Mouse (Mus musculus) lung, adult 2 months (tissue): ENCODE results near the gene Lamp5. TPM values are rescaled to one million over a fixed set of nuclear protein-coding genes. Genes with fewer than 3 reads are reported as not detected.

Experiments
- DNase-seq: peaks from one replicate; pipeline ENCODE4 v3.0.0; 2022
- H3K4me1 ChIP-seq: fragments of 200-500 bp; 2 replicates; pipeline ENCODE4 v1.6.1; 2011; ENCODE audit warnings: low read length; ENCODE audit not compliant: control insufficient read depth, insufficient read depth
- H3K4me3 ChIP-seq: fragments of 200-500 bp; replicated peaks from 2 replicates; pipeline ENCODE3; 2011; ENCODE audit warnings: low read depth, mild to moderate bottlenecking, control low read depth, low read length; ENCODE audit errors: extremely low read depth
- CTCF ChIP-seq: fragments of 200-500 bp; IDR thresholded peaks from 2 replicates; pipeline ENCODE4 v1.5.1; 2011; ENCODE audit warnings: mild to moderate bottlenecking, low read length, control low read depth; ENCODE audit not compliant: insufficient read depth
- POLR2A ChIP-seq: fragments of 200-500 bp; IDR thresholded peaks from 2 replicates; pipeline ENCODE4 v1.6.1; 2011; ENCODE audit warnings: low read depth, mild to moderate bottlenecking, control low read depth, low read length, borderline replicate concordance; ENCODE audit errors: extremely low read depth
- WGBS: fragments of 180-500 bp; shearing (Covaris S2); methylation state at CpG from one replicate; pipeline ENCODE4 v1.1.7; 2018; 5-methylcytosine and 5-hydroxymethylcytosine counted together
- polyA plus RNA-seq: library from polyadenylated mRNA; depleted of rRNA; stranded (reverse); fragments of >200 nt; gene quantifications from 2 replicates; pipeline ENCODE4 v1.2.3, GENCODE M21; 2012

Gene Lamp5
- polyA plus RNA-seq, 1 experiment: not detected

DNA sequence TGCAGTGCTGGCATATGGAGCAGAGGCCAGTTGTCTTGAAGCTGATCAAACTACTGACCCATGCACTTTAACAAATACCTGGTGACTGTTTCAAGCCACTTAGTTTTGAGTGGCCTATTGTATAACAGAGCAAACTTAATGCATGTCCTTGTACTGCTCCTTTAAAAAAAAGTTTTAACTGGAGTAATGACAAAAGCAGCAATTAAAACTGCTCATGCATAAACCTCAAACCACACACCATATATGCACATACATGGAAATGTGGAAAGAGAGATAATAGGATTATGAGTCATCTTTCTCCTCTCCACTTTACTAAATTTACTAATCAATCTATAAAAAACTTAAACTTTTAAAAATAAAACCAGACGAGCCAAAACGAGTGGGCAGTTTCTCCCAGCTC lies 43.9 kb downstream of the Lamp5 start:
- DNase-seq: no peak
- 54% methylated on average over 2 of the region's 2 CpGs for WGBS

DNA sequence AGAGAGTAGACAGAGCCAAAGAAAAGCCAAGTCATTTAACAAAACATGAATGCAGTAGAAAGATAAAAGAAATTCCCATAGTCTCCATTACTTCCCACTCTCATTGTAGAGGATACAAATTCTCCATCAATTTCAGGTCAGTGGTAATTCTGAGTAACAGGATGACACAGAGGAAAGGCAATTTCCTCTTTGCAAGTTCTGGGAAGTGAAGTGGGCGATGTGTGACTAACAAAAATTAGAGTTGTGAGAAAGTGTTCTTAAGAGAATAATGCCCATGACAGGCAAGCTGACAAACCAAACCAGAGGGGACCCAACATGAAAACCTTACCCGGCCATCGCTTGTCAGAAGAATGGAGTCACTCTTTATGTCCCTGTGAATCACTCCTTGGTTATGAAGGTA lies 45.1 kb downstream of the Lamp5 start:
- no peak for TF ChIP-seq CTCF
- no peak for TF ChIP-seq POLR2A
- Histone ChIP-seq H3K4me3 (no peak overlapping the region), H3K4me1 (no peaks in the 10 kb centered on the region)
- DNase-seq: no peak
- WGBS: 75% methylated on average over 3 of the region's 3 CpGs

More for the DNA sequence above, 43.9 kb downstream of the Lamp5 start:
- TF ChIP-seq POLR2A (no peak), CTCF (no peak)
- H3K4me3 ChIP-seq: no peak overlapping the region
- no peaks in the 10 kb centered on the region for H3K4me1 ChIP-seq

DNA sequence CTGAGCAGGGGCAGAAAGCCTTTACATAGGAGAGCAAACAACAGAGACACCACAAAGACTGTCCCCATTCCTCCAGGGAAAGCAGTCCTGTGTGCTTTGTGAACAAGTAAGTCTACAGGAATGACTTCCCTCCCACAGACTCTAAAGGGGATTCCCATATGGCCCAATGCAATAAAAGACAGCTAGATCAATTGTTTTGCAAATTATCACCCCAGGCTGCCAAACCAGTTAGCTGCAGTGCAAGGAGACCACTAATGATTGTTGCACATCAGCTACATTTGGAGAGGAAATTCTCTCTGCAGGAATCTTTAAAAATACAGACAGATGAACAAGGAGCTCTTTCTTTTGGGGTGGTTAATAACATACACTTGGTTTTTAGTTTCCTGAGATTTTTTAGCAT lies 55.6 kb downstream of the Lamp5 start:
- TF ChIP-seq POLR2A (no peak), CTCF (no peak)
- Histone ChIP-seq H3K4me3 (no peak overlapping the region), H3K4me1 (no peaks in the 10 kb centered on the region)
- DNase-seq: no peak

DNA sequence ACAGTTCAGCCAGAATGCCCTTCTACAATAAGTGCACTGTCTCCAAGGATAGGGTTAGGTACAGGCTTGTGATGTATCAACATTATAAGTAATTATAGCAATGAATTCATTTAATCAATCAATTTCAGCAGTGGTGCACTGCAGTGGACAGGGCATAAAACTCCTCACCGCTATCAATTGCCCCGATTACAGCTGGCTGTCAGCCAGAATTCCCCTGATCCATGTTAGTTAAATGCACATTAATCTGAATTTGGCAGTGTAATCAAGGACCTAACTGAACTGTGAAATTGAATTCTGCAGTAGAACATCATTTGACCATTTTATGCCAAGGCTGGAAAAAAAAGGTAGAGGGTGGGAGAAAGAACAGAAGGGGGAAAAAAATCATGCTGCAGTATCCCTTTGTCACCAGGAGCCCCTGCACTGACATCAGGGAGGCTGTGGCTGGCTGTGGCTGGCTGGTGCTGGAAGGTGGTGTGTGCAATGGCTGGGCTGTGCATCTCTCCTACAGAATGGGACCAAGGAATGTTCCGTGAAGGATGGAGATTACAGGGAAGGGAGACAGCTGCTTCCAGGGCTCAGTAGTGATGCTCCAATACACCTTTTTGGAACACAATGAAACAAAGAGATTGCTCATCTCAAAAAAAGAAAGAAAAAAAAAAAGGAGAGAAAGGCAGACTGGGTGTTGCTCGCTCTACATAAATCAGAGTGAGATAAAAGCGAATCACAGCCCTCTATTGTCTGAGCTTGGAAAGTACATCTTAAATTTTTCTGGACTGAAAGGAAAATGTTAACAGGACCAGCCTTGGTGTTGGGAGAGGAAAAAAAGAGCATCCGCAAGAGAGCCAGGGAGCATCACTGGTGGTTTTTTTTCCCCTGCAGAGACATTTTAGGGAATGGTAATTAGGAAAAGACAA lies 56.3 kb downstream of the Lamp5 start:
- TF ChIP-seq CTCF (no peak), POLR2A (no peak)
- Histone ChIP-seq H3K4me3 (no peak overlapping the region), H3K4me1 (no peaks in the 10 kb centered on the region)
- DNase-seq: no peak
- 61% methylated on average over 6 of the region's 6 CpGs for WGBS

DNA sequence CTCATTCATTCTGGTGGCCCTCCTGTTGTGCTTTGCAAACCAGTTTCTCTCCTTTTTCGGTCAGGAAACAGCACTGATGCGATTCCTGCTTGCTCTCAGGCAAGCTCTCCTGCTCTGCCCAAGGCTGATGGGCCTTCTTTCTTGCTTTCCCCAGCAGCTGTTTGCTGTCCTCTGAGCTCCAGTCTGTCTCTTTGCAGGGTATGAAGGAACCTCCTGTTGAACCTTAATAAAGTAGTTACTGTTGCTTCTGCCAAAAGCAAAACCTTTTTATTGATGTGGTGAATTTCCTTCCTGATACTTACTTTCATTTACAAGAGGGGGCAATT lies 57.0 kb downstream of the Lamp5 start:
- no peaks in the 10 kb centered on the region for H3K4me1 ChIP-seq
- no peak for DNase-seq
- 27% methylated on average over 2 of the region's 2 CpGs for WGBS
- TF ChIP-seq POLR2A (no peak), CTCF (no peak)
- H3K4me3 ChIP-seq: no peak overlapping the region

DNA sequence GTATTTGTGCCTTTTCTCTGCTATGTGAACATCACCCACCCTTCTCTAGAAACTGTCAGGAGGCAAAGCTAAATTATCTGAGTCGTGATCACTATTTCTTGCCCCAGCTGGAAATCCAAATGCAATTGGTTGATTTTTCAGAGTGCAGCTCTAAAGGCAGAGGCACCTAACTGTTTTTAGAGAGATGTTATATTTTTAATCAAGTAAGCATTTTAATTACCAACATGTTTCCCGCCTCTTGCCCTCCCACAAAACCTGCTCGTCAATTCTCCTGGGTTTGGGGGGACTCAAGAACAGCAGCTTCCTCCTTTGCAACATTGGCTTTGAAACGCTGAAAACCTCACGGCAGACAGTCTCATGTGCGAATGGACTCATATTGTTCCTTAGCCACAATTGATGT lies 61.3 kb downstream of the Lamp5 start:
- 71% methylated on average over 6 of the region's 6 CpGs for WGBS
- Histone ChIP-seq H3K4me3 (no peak overlapping the region), H3K4me1 (no peaks in the 10 kb centered on the region)
- no peak for DNase-seq
- no peak for TF ChIP-seq POLR2A
- no peak for TF ChIP-seq CTCF

DNA sequence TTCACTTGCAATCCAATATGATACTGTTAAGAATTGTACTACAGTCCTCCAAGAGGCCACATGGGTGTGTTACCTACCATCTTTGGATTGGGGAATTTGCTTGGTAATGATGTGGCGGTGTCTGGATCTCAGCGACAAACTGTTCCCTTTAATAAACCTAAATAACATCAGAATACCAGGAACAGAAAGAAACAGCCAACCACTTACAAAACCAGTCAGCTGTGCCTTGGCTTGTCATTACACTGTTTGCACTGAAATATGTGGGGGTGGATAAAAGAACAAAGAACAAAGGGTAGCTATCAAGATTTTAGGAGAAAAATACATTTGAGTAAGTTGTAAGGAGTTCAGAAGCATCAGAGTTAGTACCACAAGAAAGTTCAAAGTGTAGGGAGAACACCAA lies 66.0 kb downstream of the Lamp5 start:
- 95% methylated on average over 2 of the region's 2 CpGs for WGBS
- DNase-seq: no peak
- TF ChIP-seq CTCF (no peak), POLR2A (no peak)
- H3K4me1 ChIP-seq: no peaks in the 10 kb centered on the region
- H3K4me3 ChIP-seq: no peak overlapping the region
